Mouse (Mus musculus) kidney, postnatal 0 days (tissue): Measurements from ENCODE around the gene Casp3. TPM values are rescaled to one million over a fixed set of nuclear protein-coding genes. Genes with fewer than 3 reads are reported as not detected.

Source experiments
- ATAC-seq: fragments of 200-750 bp; cut with Nextera tagmentation; replicated peaks from 2 replicates; pipeline ENCODE4 v1.8.0; 2017; ENCODE audit warnings: low read depth, moderate number of reproducible peaks, moderate TSS enrichment, moderate library complexity; ENCODE audit not compliant: low FRiP score
- DNase-seq: peaks from one replicate; pipeline ENCODE4 v3.0.0-alpha.2; 2016; ENCODE audit warnings: low spot score
- H3K27ac ChIP-seq: fragments of 300-500 bp; sonication (generic); 2 replicates; pipeline ENCODE4 v1.5.1; 2014; ENCODE audit warnings: mild to moderate bottlenecking
- H3K27me3 ChIP-seq: fragments of 300-500 bp; sonication (generic); 2 replicates; pipeline ENCODE4 v1.6.1; 2014; ENCODE audit warnings: low read length, mixed read lengths; ENCODE audit not compliant: insufficient read depth
- H3K36me3 ChIP-seq: fragments of 300-500 bp; sonication (generic); 2 replicates; pipeline ENCODE4 v1.6.1; 2014; ENCODE audit warnings: low read length, mixed read lengths; ENCODE audit not compliant: insufficient read depth
- H3K4me1 ChIP-seq: fragments of 300-500 bp; sonication (generic); replicated peaks from 2 replicates; pipeline ENCODE4 v1.6.1; 2014; ENCODE audit warnings: antibody characterized with exemption, low read length, mixed read lengths; ENCODE audit not compliant: insufficient read depth
- H3K4me2 ChIP-seq: fragments of 300-500 bp; sonication (generic); 2 replicates; pipeline ENCODE4 v1.6.1; 2014; ENCODE audit warnings: mild to moderate bottlenecking, low read length, moderate library complexity, mixed read lengths
- H3K4me3 ChIP-seq: fragments of 300-500 bp; sonication (generic); replicated peaks from 2 replicates; pipeline ENCODE4 v1.5.1; 2014; ENCODE audit warnings: low read depth, low read length
- H3K9ac ChIP-seq: fragments of 300-500 bp; sonication (generic); 2 replicates; pipeline ENCODE4 v1.6.1; 2014; ENCODE audit warnings: low read depth, low read length
- H3K9me3 ChIP-seq: fragments of 300-500 bp; sonication (generic); replicated peaks from 2 replicates; pipeline ENCODE4 v1.6.1; 2016; ENCODE audit warnings: low read length, inconsistent platforms, mixed read lengths
- CTCF ChIP-seq: IDR thresholded peaks from 2 replicates; pipeline ENCODE4 v1.5.1; 2016; ENCODE audit warnings: antibody characterized with exemption, low read depth, mild to moderate bottlenecking, moderate library complexity
- WGBS: fragments of 180-500 bp; shearing (Covaris S2); extraction: QIAGEN DNeasy Blood & Tissue Kit; methylation state at CpG from one replicate; pipeline ENCODE4 v1.1.7; 2014; 5-methylcytosine and 5-hydroxymethylcytosine counted together
- polyA plus RNA-seq: library from polyadenylated mRNA; unstranded; fragments of >200 nt; fragmentation: Nextera tagmentation; extraction: Ambion mirVana; gene quantifications from 2 replicates; pipeline ENCODE4 v1.2.1, GENCODE M21; 2015

The Casp3 gene
- polyA plus RNA-seq, 1 experiment from 2014 or later, result 53.5 TPM

- Histone ChIP-seq H3K27me3 (no peaks in the 10 kb centered on the region), H3K4me1 (no peaks in the 10 kb centered on the region), H3K4me2 (no peak overlapping the region), H3K9me3 (no peaks in the 10 kb centered on the region), H3K27ac (no peak overlapping the region), H3K9ac (no peak overlapping the region), H3K4me3 (no peak overlapping the region), H3K36me3 (peaks cover 18% of the 10 kb centered on the region; the same call in 1 of the 2 replicates)
- ATAC-seq (no peak), DNase-seq (no peak)
- WGBS, result 79% methylated on average over 1 of the region's 1 CpGs
- TF ChIP-seq CTCF, result no peak
These were observed 11.6 kb downstream of the Casp3 start for GRCm38 (mm10) chr8:46628645-46629044.

- no peak for TF ChIP-seq CTCF
- ATAC-seq, result no peak
- no peaks in the 10 kb centered on the region for H3K9me3 ChIP-seq
- DNase-seq, result no peak
- no peaks in the 10 kb centered on the region for H3K4me1 ChIP-seq
- WGBS, result 93% methylated on average over 3 of the region's 3 CpGs
- no peaks in the 10 kb centered on the region for H3K27me3 ChIP-seq
- no peak overlapping the region for H3K4me3 ChIP-seq
- no peak overlapping the region for H3K27ac ChIP-seq
- H3K9ac ChIP-seq, result no peak overlapping the region
- H3K4me2 ChIP-seq, result no peak overlapping the region
- H3K36me3 ChIP-seq, result peaks cover 31% of the 10 kb centered on the region; the same call in 1 of the 2 replicates
These were observed 13.3 kb downstream of the Casp3 start for GRCm38 (mm10) chr8:46630422-46630821.

GRCm38 (mm10) chr8:46630932-46631331 lies 13.8 kb downstream of the Casp3 start:
- TF ChIP-seq CTCF, result no peak
- ATAC-seq (no peak), DNase-seq (no peak)
- no peaks in the 10 kb centered on the region for H3K27me3 ChIP-seq
- 85% methylated on average over 4 of the region's 4 CpGs for WGBS
- H3K4me2 ChIP-seq, result no peak overlapping the region
- H3K36me3 ChIP-seq, result peaks cover 31% of the 10 kb centered on the region; the same call in 1 of the 2 replicates
- H3K4me3 ChIP-seq, result no peak overlapping the region
- no peak overlapping the region for H3K27ac ChIP-seq
- no peak overlapping the region for H3K9ac ChIP-seq
- no peaks in the 10 kb centered on the region for H3K4me1 ChIP-seq
- H3K9me3 ChIP-seq, result no peaks in the 10 kb centered on the region

GRCm38 (mm10) chr8:46639010-46639571 lies 22.0 kb downstream of the Casp3 start:
- H3K36me3 ChIP-seq, result peaks cover 22% of the 10 kb centered on the region; the same call in 1 of the 2 replicates
- 42% methylated on average over 6 of the region's 6 CpGs for WGBS
- H3K27me3 ChIP-seq, result no peaks in the 10 kb centered on the region
- H3K27ac ChIP-seq, result no peak overlapping the region
- peak; percentile 58 for DNase-seq
- TF ChIP-seq CTCF, result no peak
- 0 out of 2 replicates have a peak, but pooled peaks have one; percentile 57 for ATAC-seq
- H3K4me3 ChIP-seq, result no peak overlapping the region
- H3K9ac ChIP-seq, result no peak overlapping the region
- H3K4me1 ChIP-seq, result no peaks in the 10 kb centered on the region
- no peak overlapping the region for H3K4me2 ChIP-seq
- H3K9me3 ChIP-seq, result no peaks in the 10 kb centered on the region

GRCm38 (mm10) chr8:46639852-46640251 lies 22.8 kb downstream of the Casp3 start:
- no peaks in the 10 kb centered on the region for H3K4me1 ChIP-seq
- TF ChIP-seq CTCF, result no peak
- H3K4me2 ChIP-seq, result no peak overlapping the region
- H3K4me3 ChIP-seq, result no peak overlapping the region
- WGBS, result 79% methylated on average over 5 of the region's 5 CpGs
- no peaks in the 10 kb centered on the region for H3K27me3 ChIP-seq
- no peak overlapping the region for H3K9ac ChIP-seq
- DNase-seq (no peak), ATAC-seq (no peak)
- H3K36me3 ChIP-seq, result peaks cover 18% of the 10 kb centered on the region; the same call in 1 of the 2 replicates
- H3K27ac ChIP-seq, result no peak overlapping the region
- no peaks in the 10 kb centered on the region for H3K9me3 ChIP-seq

GRCm38 (mm10) chr8:46641272-46641671 lies 24.2 kb downstream of the Casp3 start:
- Histone ChIP-seq H3K9me3 (no peaks in the 10 kb centered on the region), H3K9ac (no peak overlapping the region), H3K27ac (no peak overlapping the region), H3K27me3 (no peaks in the 10 kb centered on the region), H3K4me2 (no peak overlapping the region), H3K4me3 (no peak overlapping the region), H3K36me3 (peaks cover 10% of the 10 kb centered on the region; the same call in 1 of the 2 replicates), H3K4me1 (no peaks in the 10 kb centered on the region)
- 80% methylated on average over 5 of the region's 5 CpGs for WGBS
- DNase-seq, result no peak
- no peak for TF ChIP-seq CTCF
- ATAC-seq, result no peak

GRCm38 (mm10) chr8:46648421-46648820 lies 31.3 kb downstream of the Casp3 start:
- Histone ChIP-seq H3K4me2 (no peak overlapping the region), H3K4me1 (no peaks in the 10 kb centered on the region), H3K9ac (no peak overlapping the region), H3K27ac (no peak overlapping the region), H3K36me3 (no peaks in the 10 kb centered on the region), H3K4me3 (no peak overlapping the region), H3K9me3 (no peaks in the 10 kb centered on the region), H3K27me3 (no peaks in the 10 kb centered on the region)
- peak; percentile 54 for DNase-seq
- WGBS, result 63% methylated on average over 4 of the region's 4 CpGs
- TF ChIP-seq CTCF, result no peak
- ATAC-seq, result no peak
